Mouse (Mus musculus): ENCODE results near the gene Gstm4. TPM values are rescaled to one million over a fixed set of nuclear protein-coding genes. Genes with fewer than 3 reads are reported as not detected.
A peak's percentile ranks its signal among the peaks of the same experiment; 100 is the strongest.

The Gstm4 gene
- polyA plus RNA-seq, 1 experiment from 2014 or later, result 13.4 TPM

- H3K4me3 ChIP-seq, result no peak overlapping the region
- peak overlapping the region; percentile 42 for H3K4me2 ChIP-seq
- peak overlapping the region; percentile 39; the same call in 1 of the 2 replicates for H3K9ac ChIP-seq
- WGBS, result 45% methylated on average over 13 of the region's 13 CpGs
- no peaks in the 10 kb centered on the region for H3K27me3 ChIP-seq (replicated peaks)
- no peaks in the 10 kb centered on the region for H3K9me3 ChIP-seq (replicated peaks)
- H3K36me3 ChIP-seq, result peaks cover 11% of the 10 kb centered on the region
- no peak overlapping the region for H3K27ac ChIP-seq (ENCODE audit: poor library complexity, severe bottlenecking)
- H3K4me1 ChIP-seq (replicated peaks), result peaks cover 18% of the 10 kb centered on the region
- ATAC-seq (ENCODE audit: insufficient number of reproducible peaks, low FRiP score), result peak; percentile 40; the same call in 1 of the 2 replicates
These were observed 24.7 kb upstream of the Gstm4 start for GRCm38 (mm10) chr3:108069231-108069870.

GRCm38 (mm10) chr3:108068826-108069225, 24.1 kb upstream of the Gstm4 start:
- 3% methylated on average over 1 of the region's 1 CpGs for WGBS
- peaks cover 8% of the 10 kb centered on the region for H3K36me3 ChIP-seq
- H3K27ac ChIP-seq (ENCODE audit: poor library complexity, severe bottlenecking), result no peak overlapping the region
- H3K4me2 ChIP-seq, result no peak overlapping the region; the same call in 1 of the 2 replicates
- peaks cover 18% of the 10 kb centered on the region for H3K4me1 ChIP-seq (replicated peaks)
- H3K9me3 ChIP-seq (replicated peaks), result no peaks in the 10 kb centered on the region
- no peak for ATAC-seq (ENCODE audit: insufficient number of reproducible peaks, low FRiP score)
- peak overlapping the region; percentile 39 for H3K9ac ChIP-seq
- no peaks in the 10 kb centered on the region for H3K27me3 ChIP-seq (replicated peaks)
- H3K4me3 ChIP-seq, result no peak overlapping the region

GRCm38 (mm10) chr3:108067370-108067934, 22.8 kb upstream of the Gstm4 start:
- H3K27ac ChIP-seq (ENCODE audit: poor library complexity, severe bottlenecking), result no peak overlapping the region
- H3K4me2 ChIP-seq, result no peak overlapping the region
- 65% methylated on average over 6 of the region's 6 CpGs for WGBS
- H3K4me3 ChIP-seq, result no peak overlapping the region
- H3K9ac ChIP-seq, result no peak overlapping the region
- peaks cover 8% of the 10 kb centered on the region for H3K36me3 ChIP-seq
- peaks cover 18% of the 10 kb centered on the region for H3K4me1 ChIP-seq (replicated peaks)
- H3K9me3 ChIP-seq (replicated peaks), result no peaks in the 10 kb centered on the region
- no peak for ATAC-seq (ENCODE audit: insufficient number of reproducible peaks, low FRiP score)
- no peaks in the 10 kb centered on the region for H3K27me3 ChIP-seq (replicated peaks)

GRCm38 (mm10) chr3:108065551-108065950, 20.9 kb upstream of the Gstm4 start:
- 72% methylated on average over 9 of the region's 9 CpGs for WGBS
- Histone ChIP-seq H3K4me2 (no peak overlapping the region), H3K27me3 (replicated peaks) (no peaks in the 10 kb centered on the region), H3K4me3 (no peak overlapping the region), H3K9me3 (replicated peaks) (no peaks in the 10 kb centered on the region), H3K27ac (ENCODE audit: poor library complexity, severe bottlenecking) (no peak overlapping the region), H3K9ac (no peak overlapping the region), H3K4me1 (replicated peaks) (peaks cover 17% of the 10 kb centered on the region), H3K36me3 (no peaks in the 10 kb centered on the region)
- no peak for ATAC-seq (ENCODE audit: insufficient number of reproducible peaks, low FRiP score)

GRCm38 (mm10) chr3:108064672-108065071, 20.0 kb upstream of the Gstm4 start:
- no peak overlapping the region for H3K4me3 ChIP-seq
- no peak overlapping the region for H3K27ac ChIP-seq (ENCODE audit: poor library complexity, severe bottlenecking)
- ATAC-seq (ENCODE audit: insufficient number of reproducible peaks, low FRiP score), result no peak
- no peaks in the 10 kb centered on the region for H3K36me3 ChIP-seq
- no peak overlapping the region for H3K4me2 ChIP-seq
- H3K4me1 ChIP-seq (replicated peaks), result peaks cover 14% of the 10 kb centered on the region
- H3K9ac ChIP-seq, result no peak overlapping the region
- no peaks in the 10 kb centered on the region for H3K27me3 ChIP-seq (replicated peaks)
- 49% methylated on average over 4 of the region's 4 CpGs for WGBS
- H3K9me3 ChIP-seq (replicated peaks), result no peaks in the 10 kb centered on the region

GRCm38 (mm10) chr3:108062648-108063047, 18.0 kb upstream of the Gstm4 start:
- Histone ChIP-seq H3K4me1 (replicated peaks) (no peaks in the 10 kb centered on the region), H3K27ac (ENCODE audit: poor library complexity, severe bottlenecking) (no peak overlapping the region), H3K27me3 (replicated peaks) (no peaks in the 10 kb centered on the region), H3K9ac (no peak overlapping the region), H3K36me3 (no peaks in the 10 kb centered on the region), H3K4me3 (no peak overlapping the region), H3K9me3 (replicated peaks) (no peaks in the 10 kb centered on the region), H3K4me2 (no peak overlapping the region)
- WGBS, result 76% methylated on average over 8 of the region's 8 CpGs
- no peak for ATAC-seq (ENCODE audit: insufficient number of reproducible peaks, low FRiP score)

- Histone ChIP-seq H3K4me3 (no peak overlapping the region), H3K9me3 (replicated peaks) (no peaks in the 10 kb centered on the region), H3K36me3 (no peaks in the 10 kb centered on the region), H3K27me3 (replicated peaks) (no peaks in the 10 kb centered on the region), H3K4me2 (peak overlapping the region; percentile 51), H3K9ac (no peak overlapping the region), H3K4me1 (replicated peaks) (no peaks in the 10 kb centered on the region), H3K27ac (ENCODE audit: poor library complexity, severe bottlenecking) (no peak overlapping the region)
- WGBS, result 13% methylated on average over 7 of the region's 7 CpGs
- ATAC-seq (ENCODE audit: insufficient number of reproducible peaks, low FRiP score), result no peak
These were observed 16.7 kb upstream of the Gstm4 start for GRCm38 (mm10) chr3:108061420-108061819.

- 0 out of 2 replicates have a peak, but pooled peaks cover 2% of the 10 kb centered on the region for H3K27me3 ChIP-seq (replicated peaks)
- no peak for ATAC-seq (ENCODE audit: insufficient number of reproducible peaks, low FRiP score)
- H3K4me2 ChIP-seq, result no peak overlapping the region
- H3K27ac ChIP-seq (ENCODE audit: poor library complexity, severe bottlenecking), result no peak overlapping the region
- no peak overlapping the region for H3K4me3 ChIP-seq
- H3K9ac ChIP-seq, result no peak overlapping the region
- H3K9me3 ChIP-seq (replicated peaks), result no peaks in the 10 kb centered on the region
- H3K4me1 ChIP-seq (replicated peaks), result no peaks in the 10 kb centered on the region
- WGBS, result 87% methylated on average over 5 of the region's 5 CpGs
- no peaks in the 10 kb centered on the region for H3K36me3 ChIP-seq
These were observed 5.8 kb upstream of the Gstm4 start for GRCm38 (mm10) chr3:108050493-108050892.

- H3K4me2 ChIP-seq, result no peak overlapping the region
- no peak overlapping the region for H3K4me3 ChIP-seq
- WGBS, result 52% methylated on average over 3 of the region's 3 CpGs
- H3K9ac ChIP-seq, result no peak overlapping the region
- ATAC-seq (ENCODE audit: insufficient number of reproducible peaks, low FRiP score), result no peak
- no peaks in the 10 kb centered on the region for H3K36me3 ChIP-seq
- no peaks in the 10 kb centered on the region for H3K9me3 ChIP-seq (replicated peaks)
- H3K4me1 ChIP-seq (replicated peaks), result peaks cover 10% of the 10 kb centered on the region
- H3K27ac ChIP-seq (ENCODE audit: poor library complexity, severe bottlenecking), result no peak overlapping the region
- 0 out of 2 replicates have a peak, but pooled peaks cover 4% of the 10 kb centered on the region for H3K27me3 ChIP-seq (replicated peaks)
These were observed 3.6 kb upstream of the Gstm4 start for GRCm38 (mm10) chr3:108048306-108048705.

GRCm38 (mm10) chr3:108046944-108047655, 2.4 kb upstream of the Gstm4 start:
- 81% methylated on average over 2 of the region's 2 CpGs for WGBS
- Histone ChIP-seq H3K36me3 (no peaks in the 10 kb centered on the region), H3K27me3 (replicated peaks) (peaks cover 6% of the 10 kb centered on the region; the same call in 1 of the 2 replicates), H3K9ac (no peak overlapping the region), H3K4me1 (replicated peaks) (peaks cover 10% of the 10 kb centered on the region), H3K4me2 (no peak overlapping the region), H3K4me3 (no peak overlapping the region), H3K27ac (ENCODE audit: poor library complexity, severe bottlenecking) (no peak overlapping the region), H3K9me3 (replicated peaks) (no peaks in the 10 kb centered on the region)
- no peak for ATAC-seq (ENCODE audit: insufficient number of reproducible peaks, low FRiP score)

- Histone ChIP-seq H3K27me3 (replicated peaks) (peaks cover 17% of the 10 kb centered on the region), H3K4me1 (replicated peaks) (no peaks in the 10 kb centered on the region), H3K4me3 (no peak overlapping the region), H3K36me3 (no peaks in the 10 kb centered on the region), H3K9ac (no peak overlapping the region), H3K27ac (ENCODE audit: poor library complexity, severe bottlenecking) (no peak overlapping the region), H3K9me3 (replicated peaks) (no peaks in the 10 kb centered on the region), H3K4me2 (no peak overlapping the region)
- WGBS, result 79% methylated on average over 5 of the region's 5 CpGs
- no peak for ATAC-seq (ENCODE audit: insufficient number of reproducible peaks, low FRiP score)
These were observed 11.5 kb downstream of the Gstm4 start for GRCm38 (mm10) chr3:108033156-108033555.

Measured in heart, embryonic 12.5 days (tissue).